Mouse (Mus musculus) layer of hippocampus, postnatal 36 days (tissue): ENCODE results near the gene Rnasek. TPM values are rescaled to one million over a fixed set of nuclear protein-coding genes. Genes with fewer than 3 reads are reported as not detected.

Experiments
- DNase-seq, 2 experiments: peaks; one replicate each; pipeline ENCODE4 v3.0.0; 2022
- total RNA-seq, 2 experiments: library from RNA; stranded (reverse); gene quantifications; 2 replicates each; pipeline ENCODE4 v1.2.3; 2021

Gene Rnasek
- total RNA-seq, 2 experiments from 2014 or later = 242 to 288 TPM

DNA sequence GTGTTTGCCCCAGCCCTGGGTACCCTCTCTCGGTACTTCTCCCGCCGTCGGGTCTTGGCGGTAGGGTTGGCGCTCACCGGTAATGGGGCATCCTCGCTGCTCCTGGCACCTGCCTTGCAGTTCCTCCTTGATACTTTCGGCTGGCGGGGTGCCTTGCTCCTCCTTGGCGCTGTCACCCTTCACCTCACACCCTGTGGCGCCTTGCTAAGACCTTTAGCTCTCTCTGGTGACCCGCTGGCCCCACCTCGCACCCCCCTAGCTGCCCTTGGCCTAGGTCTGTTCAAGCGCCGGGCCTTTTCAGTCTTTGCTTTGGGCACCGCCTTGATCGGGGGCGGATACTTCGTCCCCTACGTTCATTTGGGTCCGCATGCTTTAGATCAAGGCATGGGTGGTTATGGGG is 24.3 kb downstream of the Rnasek start:
- DNase-seq = no peak

DNA sequence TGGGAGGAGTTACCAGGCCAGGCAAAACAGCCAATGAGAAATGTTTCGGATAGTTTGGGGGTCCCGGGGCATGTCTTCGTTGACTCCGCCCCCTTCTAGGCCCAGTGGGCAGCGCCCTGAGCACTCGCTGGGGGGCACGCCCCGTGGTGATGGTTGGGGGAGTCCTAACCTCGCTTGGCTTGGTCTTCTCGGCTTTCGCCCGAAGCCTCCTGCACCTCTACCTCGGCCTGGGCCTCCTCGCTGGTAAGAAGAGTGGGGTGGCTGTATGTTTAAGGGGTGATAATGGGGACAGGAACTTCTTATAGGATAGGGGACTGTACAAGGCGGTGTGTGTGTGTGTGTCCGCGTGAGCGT is 24.8 kb downstream of the Rnasek start:
- DNase-seq = no peak

DNA sequence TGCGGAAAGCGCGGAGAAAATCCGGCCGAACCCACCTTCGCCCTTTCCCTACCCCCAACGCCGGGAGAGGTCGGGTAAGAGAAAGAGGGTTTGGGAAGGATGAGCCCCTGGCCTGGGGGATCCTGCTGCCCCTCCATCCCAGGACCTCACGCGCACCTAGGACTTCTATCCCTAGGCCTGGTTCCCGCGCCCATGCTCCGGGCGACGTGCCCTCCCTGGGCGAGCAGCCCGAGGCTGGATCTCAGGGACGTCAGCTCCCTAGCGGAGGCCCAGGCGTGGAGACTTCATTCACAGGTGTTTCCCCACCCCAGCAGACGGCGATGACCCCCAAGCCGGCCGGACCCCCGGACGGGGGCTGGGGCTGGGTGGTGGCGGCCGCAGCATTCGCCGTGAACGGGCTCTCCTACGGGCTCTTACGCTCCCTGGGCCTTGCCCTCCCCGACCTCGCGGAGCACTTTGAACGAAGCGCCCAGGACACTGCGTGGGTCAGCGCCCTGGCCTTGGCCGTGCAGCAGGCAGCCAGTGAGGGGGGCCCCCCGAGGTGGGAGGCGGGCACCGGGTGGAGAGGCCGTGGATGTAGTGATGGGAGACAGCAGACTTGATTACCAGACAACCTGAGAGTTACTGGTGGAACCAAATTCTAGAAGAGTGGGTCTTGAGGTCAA is 25.3 kb downstream of the Rnasek start:
- DNase-seq = no peak

DNA sequence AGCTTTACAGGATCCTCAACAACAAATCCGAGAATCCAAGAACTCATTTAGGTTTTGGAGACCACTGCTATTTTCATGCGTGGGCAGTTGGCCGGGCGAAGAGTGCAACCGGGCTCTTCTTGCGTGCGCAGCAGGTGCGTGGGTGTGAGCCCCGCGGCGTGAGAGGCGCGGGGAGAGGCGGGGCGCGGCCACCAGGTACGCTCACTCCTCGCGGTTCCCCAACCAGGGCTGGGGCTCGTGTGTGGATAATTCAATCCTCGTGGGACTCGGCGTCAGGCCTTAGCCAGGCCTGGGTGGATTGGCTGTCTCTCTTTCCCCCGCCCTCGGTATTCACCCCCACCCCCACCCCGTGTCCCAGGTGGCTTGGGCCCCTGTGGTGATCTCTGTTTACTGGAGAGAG is 25.9 kb downstream of the Rnasek start:
- no peak for DNase-seq

DNA sequence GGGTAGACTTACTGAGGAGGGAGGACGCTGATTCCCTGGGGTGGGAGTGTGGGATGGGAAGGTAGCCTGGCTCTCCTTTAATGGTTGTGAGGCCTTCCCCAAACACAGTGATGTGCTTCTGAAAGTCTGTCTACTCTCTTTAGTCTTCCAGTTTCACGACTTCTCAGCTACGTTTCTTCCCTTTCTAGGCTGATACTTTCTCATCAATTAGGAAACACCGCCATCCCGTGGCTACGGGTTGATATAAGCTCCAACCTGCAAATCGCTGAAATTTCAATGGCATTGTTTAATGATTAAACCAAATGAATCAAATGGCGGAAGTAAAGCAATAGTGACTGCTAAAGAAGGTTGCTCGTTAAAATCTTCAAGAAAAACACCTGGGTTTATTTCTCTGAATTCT is 26.7 kb downstream of the Rnasek start:
- peak; percentile 55 to 65 for DNase-seq

DNA sequence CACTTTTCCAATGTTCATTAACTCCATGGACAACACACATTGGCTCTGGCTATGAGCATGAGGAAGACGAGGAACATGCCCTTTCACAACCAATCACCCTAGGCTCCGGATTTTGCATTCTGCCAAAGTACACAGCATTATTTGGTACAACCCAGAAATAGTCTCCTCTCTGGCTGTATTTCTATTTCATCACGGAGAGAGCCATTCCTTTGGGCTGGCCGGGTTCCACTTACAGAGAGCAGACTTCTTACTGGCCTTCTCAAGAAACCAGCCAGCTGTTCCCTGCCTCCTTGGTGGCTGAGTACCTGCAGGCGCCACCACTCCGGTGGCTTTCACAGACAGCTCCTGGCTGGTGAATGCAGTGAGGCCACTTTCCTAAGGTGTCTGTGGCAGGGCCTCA is 27.2 kb downstream of the Rnasek start, which contains the start of gene Slc16a11:
TSS of gene Slc16a11 (plus strand) at position 330 of the 400 bp plus-strand sequence.
- no peak for DNase-seq

DNA sequence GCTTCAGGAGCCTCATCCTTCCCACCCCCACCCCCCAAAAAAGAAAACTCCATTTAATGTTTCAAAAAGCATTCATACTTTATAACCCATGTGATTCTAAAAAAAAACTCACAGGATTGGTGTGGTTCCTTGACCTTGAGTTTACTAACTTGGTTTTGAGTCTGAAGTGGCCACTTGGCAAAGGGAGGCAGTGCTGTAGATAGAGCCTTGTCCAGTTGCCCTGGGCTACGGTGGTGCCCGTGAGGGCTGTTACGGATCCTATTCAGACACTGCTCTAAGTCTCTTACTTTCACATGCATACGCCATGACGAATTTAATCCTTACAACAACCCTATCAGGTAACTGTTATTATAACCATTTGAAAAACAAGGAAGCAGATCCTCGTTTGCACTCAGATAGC is 27.7 kb downstream of the Rnasek start:
- DNase-seq = no peak

DNA sequence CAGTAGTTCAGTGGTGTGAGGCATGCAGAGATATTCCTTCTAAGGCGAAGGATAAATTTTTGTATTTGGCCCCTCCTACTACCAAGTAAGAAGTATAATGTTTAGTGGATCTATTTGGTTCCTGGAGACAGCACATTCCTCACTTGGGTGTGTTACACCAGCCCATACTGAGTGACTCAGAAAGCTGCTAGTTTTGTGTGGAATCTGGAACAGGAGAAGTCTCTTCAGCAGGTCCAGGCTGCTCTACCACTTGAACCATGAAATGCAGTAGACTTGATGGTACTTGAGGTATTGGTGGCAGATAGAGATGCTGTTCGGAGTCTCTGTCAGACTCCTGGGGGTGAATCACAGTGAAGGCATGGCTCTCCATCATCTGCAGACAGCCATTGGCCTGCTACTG is 29.0 kb downstream of the Rnasek start:
- no peak for DNase-seq

DNA sequence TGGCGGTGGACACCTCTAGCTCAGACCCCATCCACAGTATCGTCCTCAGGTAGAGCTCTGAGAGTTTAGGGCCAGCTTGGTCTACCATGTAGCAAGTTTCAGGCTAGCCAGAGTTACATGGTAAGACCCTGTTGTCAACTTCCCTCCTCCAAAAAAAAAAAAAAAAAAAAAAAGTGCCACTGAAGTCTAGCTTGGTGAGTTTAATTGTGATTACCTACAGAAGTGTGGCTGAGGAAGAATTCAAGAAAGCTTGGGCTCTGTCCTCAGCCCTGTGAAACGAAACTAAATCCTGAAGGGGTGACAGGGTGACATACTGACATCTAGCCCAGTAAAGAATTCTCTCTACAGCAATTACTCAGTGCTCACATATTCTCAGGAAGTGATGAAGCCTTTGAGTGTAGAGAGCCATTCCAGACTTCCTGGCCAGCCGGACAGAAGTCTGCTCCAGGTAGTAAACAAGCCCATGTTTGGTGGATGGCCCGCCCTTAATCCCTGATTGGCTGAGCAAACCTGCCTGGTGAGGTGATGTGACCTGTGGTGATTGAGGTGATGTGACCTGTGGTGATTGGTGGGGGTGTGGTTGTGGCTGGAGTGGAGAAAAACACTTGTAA is 30.8 kb downstream of the Rnasek start:
- DNase-seq = no peak

DNA sequence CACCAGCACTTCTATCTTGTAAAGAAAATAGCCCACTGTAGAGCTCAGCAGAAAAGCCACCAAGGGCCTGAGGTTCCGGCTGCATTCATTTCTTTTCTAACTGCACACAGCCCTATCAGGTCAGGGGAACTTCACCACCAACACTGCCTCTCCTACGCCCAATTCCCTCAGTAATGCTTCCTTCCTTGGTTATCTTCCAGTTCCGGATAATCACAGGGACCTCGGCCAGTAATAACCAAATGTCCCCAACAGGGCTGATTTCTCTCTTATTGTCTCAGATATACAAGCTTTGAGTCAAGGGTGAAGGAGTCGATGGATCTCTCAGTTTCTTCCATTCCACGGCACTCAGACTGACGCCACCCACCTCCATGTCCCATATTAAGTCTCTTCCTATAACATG is 32.4 kb downstream of the Rnasek start:
- no peak for DNase-seq

DNA sequence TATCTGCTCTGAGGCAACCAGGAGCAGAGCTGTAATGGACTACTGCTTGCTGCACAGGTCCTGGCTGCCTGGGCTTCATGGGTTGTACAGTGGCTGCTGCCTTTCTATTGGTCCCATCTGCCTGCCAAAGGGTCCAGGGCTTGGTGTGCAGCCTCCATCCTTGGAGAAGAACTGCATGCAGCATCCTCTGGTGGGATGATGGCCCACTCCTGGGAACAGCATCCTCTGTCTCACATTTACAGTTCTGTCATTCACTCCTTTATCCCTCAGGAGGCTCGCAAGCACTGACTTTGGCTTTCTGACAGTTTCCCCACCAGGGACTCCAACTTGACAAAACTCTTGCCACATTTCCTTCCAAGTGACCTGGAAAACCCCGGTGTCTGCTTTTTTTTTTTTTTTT is 32.8 kb downstream of the Rnasek start:
- DNase-seq = no peak

DNA sequence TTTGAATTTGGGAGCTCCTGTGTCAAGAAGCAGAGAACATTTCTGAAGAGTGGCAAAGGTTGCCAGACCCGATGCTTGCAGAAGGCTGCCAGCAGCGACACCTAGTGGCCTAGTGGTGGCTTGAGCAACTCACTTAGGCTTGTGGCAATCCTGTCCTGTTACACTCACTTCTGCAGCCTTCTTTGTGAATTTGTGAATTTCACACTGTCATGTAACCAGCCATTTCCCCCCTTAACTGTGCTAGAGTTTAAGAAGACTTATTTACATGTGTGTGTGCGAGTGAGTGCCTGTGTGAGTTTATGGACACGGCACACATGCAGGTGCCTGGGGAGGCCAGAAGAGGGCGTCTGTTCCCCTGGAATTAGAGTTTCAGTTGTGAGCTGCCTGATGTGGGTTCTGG is 38.0 kb downstream of the Rnasek start:
- DNase-seq = peak; percentile 57 to 69

DNA sequence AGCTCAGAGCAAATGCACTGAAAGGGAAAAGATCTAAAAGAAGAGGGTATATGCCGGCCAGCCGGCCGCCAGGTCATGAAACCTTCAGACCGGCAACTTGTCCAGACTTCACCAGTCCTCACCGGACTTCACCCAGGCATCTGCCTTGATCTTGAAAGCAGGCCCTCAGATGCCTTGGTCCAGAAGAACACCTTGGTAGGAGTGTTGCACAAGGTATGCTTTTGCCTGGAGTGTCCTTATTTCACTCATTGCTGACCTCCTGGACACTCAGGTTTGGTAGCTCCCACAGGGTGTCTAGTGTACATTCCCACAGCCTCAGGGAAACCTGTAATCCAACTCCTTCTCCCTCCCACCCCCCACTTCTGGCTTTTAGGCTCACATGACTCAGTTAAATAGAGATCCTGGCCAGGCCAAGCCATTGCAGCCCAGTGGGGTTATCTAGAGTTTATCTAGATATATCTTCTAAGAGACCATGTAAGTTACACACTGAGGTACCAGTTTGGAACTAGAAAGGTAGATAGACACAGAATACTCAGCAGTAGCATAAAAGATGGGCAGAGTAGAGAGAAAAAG is 39.5 kb downstream of the Rnasek start:
- no peak for DNase-seq

DNA sequence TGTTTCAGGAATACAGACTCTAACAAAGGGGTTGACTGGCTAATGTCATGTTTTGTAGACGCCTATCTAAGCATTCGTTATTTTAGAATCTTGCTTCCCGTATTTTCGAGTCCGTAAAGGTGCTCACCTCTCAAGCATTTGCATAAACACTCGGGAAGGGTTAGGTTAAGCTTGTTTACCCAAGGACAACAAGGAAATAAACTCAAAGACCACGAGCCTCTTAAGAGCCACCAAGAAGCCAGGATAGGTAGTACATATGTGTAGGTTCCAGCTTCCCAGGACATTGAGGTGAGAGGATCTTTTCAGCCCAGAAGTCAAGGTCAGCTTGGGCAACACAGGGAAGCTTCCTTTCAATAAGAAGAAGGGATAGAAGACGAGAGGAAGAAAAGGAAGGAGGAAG is 40.5 kb downstream of the Rnasek start:
- DNase-seq = no peak

DNA sequence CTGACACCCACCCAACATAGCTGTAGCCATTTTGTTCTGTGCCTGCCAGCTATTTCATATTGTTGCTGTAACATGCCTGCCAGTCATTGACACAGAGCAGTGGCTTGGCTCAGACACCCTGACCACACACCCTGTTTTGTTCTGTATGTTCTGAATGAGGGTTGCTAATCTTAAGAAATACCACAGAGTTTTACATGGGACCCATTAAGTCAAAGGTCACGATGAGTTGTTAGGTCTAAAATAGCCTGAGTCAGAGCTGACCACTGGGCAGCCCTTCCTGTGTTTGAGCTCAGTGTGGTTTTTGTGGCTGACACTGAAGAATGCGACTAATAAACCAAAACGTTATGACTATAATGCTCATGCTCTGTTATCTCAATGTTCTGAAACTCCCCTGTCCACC is 41.3 kb downstream of the Rnasek start:
- DNase-seq = no peak

DNA sequence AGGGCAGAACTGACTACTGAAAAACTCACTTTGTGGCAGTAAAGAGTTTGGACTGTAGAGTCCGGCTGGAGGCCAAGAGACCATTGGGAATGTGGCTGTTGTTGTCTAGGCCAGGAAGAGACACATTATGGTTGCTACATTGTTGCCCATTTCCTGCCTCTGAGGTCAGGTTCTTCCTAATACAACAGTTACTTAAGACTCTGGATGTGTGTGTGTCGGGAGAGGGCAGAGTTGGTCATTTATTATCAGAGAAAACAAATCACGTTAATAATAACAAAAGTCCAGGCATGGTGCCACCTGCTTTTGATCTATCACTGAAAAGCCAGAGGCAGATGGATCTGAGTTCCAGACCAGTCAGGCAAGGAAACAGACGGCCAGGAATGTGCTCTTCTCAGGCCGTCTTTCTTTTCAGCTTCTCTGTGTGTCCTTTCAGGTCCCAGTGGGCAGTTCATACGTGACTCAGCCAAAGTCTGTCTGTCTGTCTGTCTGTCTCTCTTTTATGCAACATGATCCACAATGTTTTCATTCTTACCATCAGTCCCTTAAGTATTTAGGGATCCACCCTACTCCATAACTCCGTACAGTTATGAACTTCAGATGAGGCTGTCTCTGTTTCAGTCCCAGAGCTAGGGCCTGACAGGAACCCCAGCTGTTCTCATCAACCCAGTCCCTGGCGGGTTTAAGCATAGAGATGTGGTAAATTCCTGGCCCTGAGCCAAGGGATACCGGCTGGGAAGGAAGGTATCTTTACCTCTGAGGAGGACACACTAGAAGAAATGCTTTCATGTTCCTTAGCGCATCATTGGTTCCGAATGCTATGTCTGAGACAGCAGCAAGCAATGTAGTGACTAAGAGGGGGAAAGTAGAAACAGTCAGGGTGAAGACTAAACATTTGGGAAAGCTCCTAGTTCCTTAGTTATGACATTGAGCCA is 46.0 kb downstream of the Rnasek start:
- no peak for DNase-seq

DNA sequence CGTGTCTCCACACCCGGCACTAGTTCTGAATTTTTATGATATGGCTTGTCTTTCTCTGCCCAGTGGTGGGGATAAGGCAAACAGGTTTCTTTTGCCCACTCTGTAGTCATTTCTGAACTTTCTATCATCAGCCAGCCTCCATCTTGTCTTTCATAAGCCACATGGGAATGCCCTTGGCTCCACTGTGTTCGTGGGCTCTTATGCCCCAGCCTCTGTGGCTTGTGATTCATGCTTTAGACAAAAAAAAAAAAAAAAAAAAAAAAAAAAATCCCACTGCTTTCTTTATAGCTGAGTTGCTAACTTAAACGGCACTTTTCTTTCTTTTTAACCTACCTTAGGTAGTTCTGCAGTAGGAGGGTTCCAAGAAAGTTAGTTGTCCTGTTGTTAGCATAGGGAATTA is 47.5 kb downstream of the Rnasek start:
- no peak for DNase-seq

DNA sequence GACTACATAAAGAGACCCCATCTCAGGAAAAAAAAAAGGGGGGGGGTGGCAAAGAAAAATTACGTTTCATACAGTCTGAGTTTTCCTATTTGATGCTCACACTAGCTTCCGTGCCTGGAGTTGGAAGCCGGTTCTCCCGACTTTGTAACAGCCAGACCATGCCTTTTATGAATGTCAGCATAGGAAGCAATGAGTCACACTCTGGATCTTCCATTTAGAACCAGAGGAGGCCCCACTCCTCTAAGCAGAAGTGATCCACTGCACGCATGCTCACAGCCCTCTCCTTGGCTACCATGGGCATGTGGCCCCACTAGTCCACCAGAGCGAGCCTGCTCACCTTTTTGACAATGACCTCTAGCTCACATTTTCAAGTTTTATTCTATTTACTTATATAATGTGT is 48.5 kb downstream of the Rnasek start:
- no peak for DNase-seq

DNA sequence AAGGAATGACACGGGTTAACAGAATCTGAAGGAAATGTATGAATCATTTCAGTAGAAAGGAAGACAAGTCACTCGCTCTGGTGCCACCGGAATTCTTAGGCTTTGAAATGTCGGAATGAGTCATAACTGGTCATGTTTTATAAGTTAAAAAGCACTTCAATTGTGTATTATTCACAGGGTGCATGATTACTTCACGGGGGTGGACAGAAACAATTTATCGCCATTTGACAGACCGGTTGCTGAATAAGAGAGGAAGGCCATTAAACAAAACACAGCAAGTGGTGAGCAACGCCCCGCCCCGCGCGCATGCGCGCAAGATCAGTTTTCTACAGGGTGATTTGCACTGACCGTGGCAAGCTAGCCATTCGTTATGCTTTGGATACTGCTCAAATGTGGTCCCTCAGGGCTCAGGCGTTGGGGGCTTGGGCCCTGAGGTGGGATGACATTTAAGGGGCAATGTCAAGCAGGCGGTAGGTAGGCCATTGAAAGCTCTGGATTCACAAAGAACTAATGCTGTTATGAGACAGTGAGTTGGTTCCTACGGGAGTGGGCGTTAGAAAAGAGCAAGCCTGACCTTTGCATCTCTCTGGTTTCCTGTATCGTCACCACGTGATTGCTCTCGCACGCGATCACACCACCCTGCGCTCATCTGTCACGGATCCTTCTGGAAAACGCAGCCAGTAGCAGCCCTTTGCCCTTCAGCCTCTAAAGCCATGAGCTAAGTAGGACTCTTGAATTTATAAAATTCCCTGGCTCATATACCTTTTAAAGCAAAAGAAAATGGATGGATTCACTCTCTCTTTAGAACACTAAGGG is 50.1 kb downstream of the Rnasek start:
- no peak for DNase-seq
